Mouse (Mus musculus): Measurements from ENCODE around the gene Ermap.

Gene Ermap

GRCm38 (mm10) chr4:119138776-119139175 is 51.0 kb downstream of the Ermap start:
- no peak for DNase-seq (ENCODE audit: low read depth, low spot score)

DNA sequence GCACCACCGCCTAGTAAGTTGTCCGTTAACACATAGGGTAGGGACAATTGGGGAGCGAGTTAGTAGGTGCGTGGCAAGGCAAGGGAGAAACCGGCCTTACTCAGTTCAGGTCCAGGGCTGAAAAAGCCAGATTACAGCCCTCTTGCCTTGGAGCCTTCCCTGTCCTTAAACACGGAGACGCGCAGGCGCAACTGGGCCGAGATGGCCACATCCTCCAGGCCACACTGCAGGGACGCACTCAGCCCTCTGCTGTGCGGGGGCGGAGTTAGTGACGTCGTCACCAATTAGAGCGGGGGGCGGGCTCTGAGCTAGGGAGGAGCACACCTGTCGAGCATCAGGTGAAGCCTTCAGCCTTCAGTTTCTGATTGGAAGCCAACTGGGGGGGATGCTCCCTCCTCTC is 51.6 kb downstream of the Ermap start:
- DNase-seq (ENCODE audit: low read depth, low spot score) = no peak

DNA sequence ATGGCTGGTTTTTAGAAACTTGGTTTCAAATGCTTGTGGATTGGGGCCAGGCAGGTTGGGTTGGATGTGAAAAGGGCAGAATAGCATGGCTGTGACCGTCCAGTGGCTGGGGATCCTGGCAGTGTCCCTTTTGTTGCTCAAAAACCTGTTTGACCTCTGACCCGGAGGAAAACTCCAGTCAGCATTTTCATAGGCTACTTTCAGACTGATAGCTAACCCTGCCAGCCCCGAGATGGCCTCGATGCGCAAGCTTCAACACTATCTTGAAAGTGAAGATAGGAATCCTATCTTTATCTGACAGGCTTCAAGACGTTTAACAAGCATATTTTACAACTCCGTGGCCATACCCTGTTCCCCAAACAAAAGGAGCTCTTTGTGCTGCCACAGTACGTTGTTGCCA is 52.5 kb downstream of the Ermap start:
- no peak for DNase-seq (ENCODE audit: low read depth, low spot score)

GRCm38 (mm10) chr4:119133860-119134259 is 56.0 kb downstream of the Ermap start:
- no peak for DNase-seq (ENCODE audit: low read depth, low spot score)

DNA sequence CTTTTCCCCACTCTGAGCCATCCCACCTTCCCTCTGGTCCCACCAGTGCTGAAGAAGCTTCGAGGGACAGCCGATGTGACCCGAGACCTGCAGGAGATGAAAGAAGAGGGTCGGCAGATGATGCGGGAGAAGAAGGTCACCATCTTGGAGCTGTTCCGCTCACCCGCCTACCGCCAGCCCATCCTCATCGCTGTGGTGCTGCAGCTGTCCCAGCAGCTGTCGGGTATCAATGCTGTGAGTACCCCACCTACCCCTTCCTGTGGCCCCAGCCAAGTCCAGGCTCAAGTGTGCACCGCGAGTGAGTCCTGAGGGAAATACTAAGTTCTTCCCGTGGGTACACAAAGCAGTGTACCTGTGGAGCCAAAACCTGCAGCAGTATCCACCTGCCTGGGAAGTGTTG is 56.5 kb downstream of the Ermap start:
- DNase-seq (ENCODE audit: low read depth, low spot score) = no peak

- DNase-seq (ENCODE audit: low read depth, low spot score) = no peak
These were observed 58.5 kb downstream of the Ermap start for GRCm38 (mm10) chr4:119131189-119131910.

DNA sequence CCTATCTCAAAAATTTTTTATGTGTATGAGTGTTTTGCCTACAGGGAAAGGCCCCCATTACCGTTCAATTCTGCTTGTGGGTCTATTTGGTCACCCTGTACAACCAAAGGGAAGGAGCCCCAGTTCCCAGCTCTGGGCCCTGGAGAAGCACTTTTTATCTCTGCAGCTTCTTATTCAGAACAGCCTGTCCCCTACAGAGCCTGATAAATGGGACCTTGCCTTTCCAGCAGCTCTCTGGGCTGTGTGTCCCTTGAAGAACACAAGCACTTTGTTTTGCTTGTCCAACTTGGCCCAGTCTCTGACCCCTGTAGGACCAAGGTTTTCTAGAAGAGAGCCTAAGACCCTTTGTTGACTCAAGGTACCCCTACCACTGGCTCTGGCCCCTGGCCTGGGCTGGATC is 60.7 kb downstream of the Ermap start:
- no peak for DNase-seq (ENCODE audit: low read depth, low spot score)

- DNase-seq (ENCODE audit: low read depth, low spot score) = no peak
These were observed 61.3 kb downstream of the Ermap start for GRCm38 (mm10) chr4:119128547-119128946.

GRCm38 (mm10) chr4:119127229-119127628 is 62.6 kb downstream of the Ermap start:
- no peak for DNase-seq (ENCODE audit: low read depth, low spot score)

DNA sequence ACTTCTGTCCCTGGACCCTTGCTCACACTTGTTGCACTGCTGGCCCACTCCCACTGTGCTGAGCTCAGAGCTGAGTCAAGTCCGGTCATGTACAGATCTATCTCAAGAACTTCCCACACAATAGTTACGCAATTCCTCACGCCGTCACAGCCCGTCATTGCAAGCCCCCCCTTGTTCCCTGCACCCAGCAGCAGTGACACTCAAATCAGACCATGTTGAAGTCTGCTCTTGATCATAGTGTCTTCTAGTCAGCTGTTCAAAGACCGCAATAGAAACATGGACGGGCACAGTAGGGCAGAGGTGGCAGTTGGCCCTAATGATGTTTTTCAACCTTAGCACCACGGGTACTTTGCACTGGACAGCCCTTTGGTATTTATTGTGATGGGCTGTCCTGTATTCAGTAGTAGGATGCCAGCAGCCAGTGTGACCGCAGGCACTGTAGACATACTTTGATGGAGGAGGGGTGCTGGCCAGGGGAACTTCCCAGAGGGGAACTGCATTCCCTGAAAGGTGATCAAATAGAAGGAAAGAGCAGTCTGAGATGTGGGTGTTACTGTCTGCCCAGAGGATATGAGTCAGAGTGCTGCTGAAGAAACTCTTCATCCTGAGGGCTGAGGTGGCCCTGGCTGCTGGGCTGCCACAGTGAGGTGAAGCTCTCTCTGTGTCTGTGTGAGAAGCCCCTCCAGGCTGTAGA is 64.1 kb downstream of the Ermap start:
- no peak for DNase-seq (ENCODE audit: low read depth, low spot score)

All from retina, adult 2 months (tissue).